Mouse (Mus musculus) lung, postnatal 36 days (tissue): ENCODE measurements around the gene H1foo.

Source experiments
- DNase-seq: peaks from one replicate; pipeline ENCODE4 v3.0.0; 2022; ENCODE audit warnings: mixed read lengths

Gene H1foo

DNA sequence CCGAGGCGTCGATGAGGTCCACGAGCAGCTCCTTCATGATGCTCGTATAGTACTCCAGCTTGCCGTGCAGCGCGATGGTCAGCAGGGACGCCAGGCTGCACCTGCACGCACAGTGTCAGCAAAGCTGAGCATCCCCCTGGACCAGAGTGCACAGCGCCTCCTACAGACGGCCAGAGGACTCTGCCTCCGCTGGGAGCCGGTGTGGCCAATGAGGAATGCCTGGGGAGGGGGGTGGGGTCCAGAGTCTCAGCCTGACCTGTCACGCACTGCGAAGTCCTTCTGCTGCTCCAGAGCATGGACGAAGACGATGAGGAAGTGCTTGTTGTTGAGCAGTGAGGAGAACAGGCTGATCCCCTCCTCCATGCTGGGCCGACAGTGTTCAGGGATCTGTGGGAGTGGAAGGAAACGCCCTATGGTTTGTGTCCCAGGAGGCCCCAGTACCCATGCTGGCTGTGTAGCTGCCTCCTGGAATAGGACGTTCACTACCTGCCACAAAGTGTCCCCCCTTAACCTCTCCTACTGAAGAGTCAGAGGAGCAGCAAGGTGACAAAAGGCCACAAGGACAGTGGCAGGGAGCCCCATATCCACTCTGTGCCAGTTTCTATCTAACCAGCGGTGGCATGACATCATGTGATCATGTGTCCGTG lies 17.8 kb downstream of the H1foo start:
- no peak for DNase-seq

DNA sequence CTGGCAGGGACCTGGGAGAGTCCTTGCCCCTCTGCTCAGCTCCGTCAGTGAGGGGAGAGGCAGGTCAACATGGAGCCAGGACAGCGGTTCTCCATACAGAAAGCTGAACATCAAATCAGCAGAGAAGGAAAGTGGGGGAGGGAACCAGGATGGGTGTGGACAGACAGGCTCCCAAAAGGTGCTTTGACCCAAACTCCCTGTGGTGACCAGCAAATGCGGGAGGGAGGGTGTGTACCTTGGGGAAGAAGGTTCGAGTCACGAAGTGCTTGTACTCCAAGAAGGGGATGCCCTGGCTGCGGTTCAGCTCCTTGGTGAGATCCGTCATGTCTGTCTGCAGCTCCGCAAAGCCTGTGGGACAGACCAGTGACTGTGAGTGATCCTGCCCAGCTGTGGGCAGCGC lies 18.9 kb downstream of the H1foo start:
- DNase-seq: no peak

DNA sequence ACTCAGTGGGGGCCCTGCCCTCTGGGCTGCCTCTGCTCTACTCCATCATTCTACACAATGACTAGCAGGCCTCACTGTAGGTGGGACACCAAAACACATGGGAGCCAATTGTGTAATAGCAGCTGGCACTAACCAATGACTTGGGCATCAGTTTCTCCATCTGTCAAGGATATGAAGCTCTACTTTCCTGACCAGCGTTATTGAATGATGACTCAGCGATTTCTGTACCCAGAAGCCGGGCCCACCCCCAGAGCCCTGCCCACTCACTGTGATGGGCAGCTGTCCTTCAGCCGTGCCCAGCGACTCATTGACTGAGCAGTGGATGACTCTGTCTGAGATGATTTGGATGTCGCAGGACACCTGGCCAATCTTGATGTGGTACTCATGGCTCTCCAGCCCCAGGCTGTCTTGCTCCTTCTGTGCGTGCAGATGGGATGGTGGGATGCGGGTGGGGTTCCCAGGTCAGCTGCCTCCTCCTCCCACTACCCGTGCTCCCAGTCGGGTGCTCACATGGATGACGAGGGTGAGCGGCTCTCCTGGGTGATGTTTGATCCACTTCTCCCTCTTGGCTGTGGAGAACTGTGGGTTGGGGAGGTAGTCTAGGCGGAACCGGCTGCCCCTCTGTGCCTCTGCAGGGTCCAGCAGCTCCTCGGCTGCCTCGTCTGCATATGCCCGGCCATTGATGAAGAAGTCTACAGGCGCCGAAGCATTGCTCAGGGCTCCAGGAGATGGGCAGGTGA lies 21.7 kb downstream of the H1foo start:
- DNase-seq: no peak

DNA sequence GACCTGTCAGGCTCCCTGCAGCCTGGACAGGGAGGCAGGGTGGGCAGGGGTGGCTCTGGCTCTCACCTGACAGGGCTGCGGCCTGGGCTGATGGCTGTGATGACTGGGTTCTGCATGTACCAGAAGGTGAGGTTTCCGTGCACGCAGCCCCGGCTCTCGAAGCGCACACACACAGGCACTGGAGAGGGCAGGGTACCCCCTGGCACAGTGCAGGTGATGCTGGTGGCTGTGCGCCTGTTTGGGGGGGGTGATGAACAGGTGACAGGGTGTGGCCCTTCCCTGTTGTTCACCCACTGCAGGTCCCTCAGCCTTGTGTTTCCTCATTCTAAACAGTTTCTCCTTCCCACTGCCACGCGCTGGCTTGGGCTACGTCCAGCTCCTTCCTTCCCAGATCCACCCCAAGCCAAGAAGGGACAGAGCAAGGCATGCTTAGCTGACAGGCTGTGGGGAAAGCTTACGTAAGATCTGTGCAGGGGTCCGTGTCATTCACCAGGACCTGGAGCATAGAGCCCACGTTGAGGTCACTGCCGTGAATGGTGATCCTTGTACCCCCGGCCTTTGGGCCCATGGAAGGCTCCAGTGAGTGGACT lies 22.6 kb downstream of the H1foo start:
- DNase-seq: no peak

DNA sequence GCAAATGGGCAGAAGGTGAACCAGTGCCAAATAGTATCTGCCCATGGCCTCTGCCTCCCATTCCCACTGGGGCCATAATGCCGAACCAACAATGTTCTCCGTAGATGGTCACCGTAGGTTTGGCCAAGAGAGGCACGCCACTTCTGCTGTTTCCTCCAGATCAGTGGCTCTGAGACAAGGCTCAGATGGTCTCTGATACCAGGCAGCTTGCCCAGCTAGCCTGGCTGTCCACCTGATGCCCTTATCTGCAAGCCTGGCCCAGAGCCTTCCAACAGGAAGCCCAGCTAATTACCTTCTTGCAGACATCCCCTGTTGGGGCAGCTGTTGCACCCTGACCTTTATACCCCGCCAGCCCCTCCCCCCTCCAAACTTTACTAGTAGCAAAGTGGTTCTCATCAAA lies 23.3 kb downstream of the H1foo start:
- DNase-seq: no peak

DNA sequence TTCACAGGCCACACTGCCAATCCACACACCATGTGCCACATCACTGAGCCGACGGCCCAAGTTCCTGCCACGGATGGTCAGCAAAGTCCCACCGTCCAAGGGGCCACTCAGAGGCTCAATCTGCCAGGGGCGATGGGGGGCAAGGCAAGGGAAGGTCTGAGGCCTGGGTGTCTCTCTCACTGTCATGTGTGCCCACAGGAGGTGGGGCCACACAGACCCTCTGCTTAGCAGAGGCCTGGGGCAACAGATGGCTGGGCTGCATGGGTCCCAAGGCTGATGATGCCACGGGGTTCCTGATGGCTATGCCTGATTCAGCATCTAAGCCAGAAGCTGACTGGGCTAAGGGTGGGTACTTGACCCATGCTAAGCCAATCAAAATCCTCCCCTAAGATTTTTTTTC lies 24.0 kb downstream of the H1foo start:
- no peak for DNase-seq

DNA sequence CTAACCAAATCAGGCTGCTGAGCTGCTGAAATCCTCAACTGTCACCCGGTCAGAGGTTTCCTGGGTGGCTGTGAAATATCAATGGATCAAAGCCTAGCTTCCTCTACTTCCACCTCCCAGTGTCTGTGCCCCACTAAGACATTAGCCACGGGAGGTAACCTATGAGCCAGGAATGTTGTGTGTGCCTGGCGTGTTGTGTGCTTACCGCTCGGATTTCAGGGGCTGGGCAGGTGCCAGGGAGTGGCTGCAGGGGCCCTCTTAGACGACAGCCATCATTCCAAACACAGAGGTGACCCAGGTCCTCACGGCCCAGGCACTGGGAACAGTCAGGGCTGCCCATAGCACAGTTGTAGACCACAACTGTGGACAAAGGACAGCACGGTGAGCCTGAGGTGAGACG lies 24.4 kb downstream of the H1foo start:
- DNase-seq: no peak

DNA sequence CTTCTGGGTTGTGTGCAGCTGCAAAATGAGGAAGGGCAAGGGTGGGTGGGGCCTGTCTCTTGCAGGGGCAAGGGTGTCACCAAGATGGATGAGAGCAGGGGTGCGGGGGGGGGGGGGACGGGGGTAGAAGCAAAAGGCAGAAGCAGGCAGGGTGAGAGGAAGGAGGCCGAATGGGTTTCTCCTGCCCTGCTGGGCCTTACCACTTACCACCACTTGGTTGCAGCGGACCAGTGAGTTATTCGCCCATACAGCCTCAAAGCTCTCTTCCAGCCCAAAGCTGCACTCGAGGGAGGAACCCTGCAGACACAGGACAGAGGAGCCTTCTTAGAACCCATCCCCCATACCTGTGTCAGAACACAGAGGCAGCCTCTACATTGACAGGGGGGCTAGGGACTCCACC lies 25.2 kb downstream of the H1foo start:
- DNase-seq: no peak

DNA sequence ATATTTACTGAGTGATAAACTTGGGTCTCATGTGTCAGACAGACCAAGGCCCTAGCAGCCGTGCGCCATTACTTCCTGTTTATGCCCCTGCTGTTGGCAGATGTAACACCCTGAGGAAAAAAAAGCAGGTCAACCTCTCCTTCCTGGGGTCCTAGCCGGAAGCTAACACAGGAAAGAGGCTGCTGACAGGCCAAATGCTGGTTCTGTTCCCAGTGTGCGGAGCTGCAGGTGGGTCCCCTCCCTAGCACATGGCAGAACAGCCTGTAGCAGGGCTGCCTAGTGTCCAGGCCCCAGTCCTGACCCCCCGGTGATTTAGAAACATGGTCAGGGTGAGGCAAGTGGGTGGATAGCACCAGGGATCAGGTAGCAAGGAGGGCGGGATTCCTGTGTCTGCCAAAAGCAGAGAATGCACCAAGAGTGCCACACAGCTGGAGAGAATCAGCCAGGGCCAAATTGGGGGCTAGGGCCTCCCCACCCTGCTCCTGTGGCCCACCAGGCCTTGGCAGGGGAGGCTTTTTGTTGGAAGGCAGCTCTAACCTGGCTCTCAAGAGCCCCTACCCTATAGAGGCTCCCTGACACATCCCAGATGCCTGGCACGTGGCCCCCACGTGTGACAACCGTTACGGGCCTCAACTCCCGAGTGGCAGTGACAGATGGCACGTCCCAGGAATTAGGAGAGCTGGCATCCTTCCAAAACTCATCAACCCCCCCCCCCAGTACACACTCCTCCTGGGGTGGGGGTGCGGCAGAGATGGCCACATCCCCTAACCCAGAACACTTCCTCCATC lies 26.7 kb downstream of the H1foo start:
- peak; percentile 71 for DNase-seq

DNA sequence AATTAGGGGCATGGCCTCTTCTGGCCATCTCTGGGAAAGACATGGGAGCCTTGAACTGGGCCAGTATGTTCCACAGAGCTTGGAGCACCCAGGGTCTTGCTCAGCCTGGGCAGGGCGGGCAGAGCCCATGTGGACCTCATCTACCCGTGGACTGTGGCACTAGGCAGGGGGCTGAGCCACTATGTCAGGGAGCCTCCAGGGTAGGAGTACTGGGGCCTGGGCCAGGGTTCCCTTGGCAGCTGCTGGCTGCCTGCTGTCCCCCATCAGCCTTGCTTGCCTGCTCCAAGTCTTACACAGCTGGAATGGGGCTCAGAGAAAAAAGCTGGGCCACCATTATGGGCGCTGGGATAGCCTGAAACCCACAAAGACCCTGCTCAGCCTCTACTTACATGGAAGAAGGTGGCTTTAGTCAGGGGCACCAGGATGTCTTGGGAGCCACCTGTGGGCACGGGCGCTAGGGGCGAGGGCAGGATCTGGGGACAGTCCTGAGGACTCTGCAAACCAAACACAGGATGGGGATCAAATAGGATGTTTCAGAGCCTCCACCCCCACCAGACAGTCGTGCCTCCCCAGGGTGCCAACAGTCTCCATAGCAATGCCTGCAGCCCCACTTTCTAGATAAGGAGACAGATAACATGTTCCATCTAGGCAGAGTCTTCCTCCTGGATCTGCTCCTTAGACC lies 27.5 kb downstream of the H1foo start:
- DNase-seq: peak; percentile 57

DNA sequence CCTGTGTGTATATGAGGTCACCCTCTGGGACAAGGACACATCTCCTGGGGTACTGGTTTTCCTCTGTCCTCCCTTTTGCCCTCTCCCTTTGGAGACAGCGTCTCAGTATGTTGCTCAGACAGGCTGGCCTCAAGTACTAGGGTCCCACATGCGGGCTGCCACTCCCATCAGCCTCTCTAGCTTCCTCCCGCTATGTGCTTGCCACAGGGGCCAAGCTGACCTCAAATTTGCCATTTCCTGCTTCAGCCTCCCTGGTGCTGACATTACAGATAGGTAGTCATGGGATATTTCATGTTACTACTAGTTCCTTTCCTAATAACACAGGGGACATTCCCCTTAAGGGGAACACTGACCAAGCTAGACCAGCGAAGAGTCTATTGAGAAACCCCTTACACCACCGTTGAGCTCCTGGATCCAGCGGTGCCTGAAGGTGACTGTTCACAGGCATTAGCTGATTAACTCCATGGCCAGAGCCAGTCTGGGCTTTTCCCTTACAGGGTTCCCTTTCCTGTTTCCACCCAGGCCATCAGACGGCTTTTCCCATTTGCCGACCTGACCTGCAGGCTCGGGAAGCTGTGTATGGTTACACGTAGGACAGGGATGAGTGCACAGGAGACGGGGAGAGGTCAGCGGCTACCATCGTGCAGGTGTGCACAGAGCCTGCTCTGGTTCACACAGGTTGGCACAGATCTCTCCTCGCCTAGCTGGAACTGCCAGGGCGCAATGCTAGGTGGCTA lies 28.6 kb downstream of the H1foo start:
- DNase-seq: no peak

DNA sequence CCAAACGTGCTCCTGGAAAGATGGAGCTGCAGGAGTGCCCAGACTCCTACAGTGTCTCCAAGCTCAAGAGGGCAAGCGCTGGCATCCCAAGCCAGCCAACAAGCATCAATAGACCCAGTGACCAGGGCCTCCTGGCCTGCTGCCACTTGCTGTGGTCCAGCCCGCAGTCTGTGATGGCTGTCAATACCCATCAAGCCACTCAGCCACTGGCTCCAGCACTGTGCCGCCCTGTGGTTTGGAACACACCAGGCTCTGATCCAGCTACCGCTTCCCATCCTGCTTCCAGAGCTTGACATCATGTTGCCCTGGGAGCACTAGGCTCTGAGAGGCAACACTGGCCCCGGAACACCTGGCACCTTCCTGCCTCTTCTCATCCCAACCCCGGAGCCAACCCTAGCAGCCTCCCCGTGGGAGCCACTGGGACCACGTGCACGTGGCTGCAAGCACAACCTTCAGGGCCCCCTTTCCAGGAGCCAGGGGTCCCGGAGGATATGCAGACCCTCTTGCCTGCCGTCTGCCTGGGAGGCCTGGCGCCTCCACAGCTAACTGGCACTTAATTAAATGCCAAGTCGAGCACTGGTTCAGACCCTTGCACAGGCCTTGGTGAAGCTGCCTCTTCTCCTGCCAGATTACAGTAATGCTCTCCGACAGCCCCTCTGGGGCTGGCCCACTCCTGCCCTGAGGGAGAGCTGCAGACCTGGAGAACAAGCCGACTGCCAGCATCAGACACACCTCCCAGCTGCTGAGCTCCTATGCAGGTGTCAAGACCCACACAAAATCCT lies 29.3 kb downstream of the H1foo start:
- DNase-seq: no peak

DNA sequence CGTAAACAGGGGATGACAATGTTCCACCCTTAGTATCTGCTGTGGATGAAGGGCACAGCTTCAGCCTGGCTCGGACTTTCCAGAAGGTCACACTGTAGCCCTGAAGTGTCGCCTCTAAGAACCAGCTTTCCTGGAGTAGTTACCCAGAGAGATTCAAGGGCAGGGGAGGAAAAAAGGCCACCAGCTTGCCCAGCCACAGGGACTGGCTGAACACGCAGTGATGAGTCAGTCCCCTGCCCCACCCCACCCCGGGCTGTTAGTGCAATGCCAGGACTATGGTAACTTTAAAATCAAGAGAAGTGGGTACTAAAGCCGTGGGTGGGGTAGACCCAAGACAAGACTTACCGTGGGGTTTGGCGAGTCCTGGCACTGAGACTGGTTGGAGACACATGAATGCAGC lies 30.9 kb downstream of the H1foo start:
- DNase-seq: no peak

DNA sequence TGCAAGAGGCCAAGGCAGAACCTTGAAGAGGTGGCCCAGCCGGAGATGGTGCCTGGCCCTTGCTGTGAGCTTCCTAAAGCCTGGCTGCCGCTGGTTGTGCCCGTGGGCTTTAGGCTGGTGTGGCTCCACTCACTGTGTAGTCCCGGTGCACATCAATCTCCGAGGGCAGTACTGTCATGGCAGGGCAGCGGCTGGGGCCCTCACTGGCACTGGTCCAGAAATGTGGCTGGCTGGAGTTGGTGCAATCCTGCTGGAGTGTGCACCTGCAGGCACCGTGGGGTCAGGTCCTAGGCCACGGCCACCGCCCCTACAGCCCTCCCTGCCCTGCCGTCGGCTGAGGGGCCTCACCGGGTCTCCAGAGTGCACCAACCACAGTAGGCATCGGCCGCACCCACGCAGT lies 33.1 kb downstream of the H1foo start:
- DNase-seq: no peak

DNA sequence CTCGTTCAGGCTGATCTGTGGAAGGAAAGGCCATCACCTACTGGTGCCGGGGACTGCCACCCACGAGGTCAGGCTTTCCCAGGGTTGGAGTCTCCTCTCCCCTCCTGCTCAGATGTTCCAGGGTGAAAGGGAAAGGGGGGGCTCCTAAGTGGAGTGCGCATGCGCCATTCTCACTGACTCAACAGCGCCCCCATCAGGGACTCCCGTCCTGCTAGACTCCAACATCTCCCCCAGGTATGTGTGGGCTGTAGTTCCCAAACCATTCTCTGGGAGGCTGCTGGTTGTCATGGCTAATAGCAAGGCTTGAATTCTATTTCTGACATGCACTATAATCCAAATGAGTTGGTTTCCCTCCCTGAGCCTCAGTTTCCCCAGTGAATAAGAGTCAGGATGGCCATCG lies 33.9 kb downstream of the H1foo start:
- DNase-seq: no peak

DNA sequence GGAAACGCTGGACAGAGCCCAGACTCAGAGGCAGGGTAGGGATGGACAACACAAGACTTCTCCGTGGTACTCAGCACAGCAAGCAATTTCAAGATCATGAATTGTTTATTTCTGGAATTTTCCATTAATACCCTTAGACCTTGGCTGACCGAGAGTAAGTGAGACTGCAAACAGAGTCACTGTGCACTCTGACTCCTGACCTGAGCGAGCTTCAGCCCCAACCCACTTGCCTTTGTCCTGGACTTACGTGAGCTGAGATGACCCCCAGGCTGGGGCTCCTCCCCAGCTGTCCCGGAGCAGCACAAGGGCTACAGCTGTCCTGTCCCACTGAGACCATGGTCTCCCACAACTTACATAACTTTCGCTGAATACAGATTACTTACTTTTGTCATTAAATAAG lies 38.2 kb downstream of the H1foo start:
- no peak for DNase-seq

DNA sequence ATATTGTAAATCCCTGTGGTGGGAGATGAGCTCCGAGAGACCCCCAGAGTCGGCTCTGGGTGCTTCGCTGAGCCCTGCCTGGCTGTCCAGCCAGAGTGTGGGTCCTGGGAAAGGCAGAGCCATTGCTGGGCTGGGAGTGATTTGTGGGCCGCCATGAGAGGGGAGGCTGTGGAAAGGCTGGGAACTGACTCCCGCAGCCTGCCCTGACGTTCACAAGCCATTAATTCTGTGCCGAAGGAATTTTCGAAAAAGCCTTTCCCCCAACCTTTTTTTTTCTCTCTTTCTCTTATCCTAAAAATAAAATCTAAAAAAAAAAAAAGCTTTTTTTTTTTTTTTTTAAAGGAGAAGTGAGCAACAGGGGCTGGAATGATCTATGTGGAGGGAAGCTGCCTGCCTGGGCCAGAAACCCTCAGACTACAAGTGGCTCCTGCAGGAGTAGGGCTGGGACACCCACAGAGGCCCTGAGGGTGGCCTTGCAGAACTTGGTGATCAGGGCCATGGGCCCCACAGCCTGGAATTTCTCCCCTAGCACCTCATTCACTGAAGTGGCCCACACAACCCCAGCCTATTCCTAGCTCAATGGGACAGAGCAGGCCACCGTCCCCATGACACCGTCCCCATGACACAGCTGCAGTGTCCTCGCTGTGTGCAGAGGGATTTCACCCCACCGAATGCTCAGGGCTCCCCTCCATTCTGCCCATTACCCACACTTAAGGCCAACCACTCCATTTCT lies 38.7 kb downstream of the H1foo start:
- peak; percentile 64 for DNase-seq

DNA sequence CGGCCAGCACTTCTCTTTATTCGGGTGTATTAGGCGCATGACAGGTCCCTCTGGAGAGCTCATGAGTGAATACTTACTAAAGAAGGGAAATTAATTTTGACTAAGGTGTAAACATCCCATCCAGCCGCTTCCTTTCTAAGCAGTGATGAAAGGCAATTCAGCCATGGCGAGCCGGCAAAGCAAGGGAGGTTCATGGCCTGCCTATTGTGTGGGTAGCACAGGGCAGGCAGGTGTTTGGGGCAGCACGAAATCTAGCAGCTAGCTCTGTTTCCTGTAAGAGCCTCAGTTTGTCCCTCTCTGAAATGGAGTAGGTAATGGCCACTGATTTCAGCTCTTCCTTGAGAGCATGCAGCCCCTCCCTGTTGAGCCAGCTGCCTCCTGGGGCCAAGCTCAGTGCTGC lies 39.8 kb downstream of the H1foo start:
- DNase-seq: no peak

DNA sequence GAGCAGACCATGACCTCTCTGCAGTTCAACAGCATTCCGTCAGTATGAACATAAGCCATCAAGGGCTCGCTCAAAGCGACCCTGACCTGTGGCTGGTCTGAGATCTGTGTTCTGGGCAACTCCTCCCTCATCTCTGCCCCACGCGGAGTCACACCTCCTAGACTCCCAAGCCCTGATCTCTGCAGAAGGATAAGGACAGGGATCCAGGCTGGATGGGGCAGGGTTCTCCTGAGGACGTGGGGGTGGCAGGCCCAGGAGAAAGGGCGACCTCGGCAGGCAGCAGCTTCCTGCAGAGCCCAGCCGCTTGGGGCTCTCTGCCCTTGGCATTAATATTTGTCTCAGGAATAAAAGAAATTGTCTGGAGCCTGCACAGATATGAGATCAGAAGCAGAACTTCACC lies 40.9 kb downstream of the H1foo start:
- no peak for DNase-seq

DNA sequence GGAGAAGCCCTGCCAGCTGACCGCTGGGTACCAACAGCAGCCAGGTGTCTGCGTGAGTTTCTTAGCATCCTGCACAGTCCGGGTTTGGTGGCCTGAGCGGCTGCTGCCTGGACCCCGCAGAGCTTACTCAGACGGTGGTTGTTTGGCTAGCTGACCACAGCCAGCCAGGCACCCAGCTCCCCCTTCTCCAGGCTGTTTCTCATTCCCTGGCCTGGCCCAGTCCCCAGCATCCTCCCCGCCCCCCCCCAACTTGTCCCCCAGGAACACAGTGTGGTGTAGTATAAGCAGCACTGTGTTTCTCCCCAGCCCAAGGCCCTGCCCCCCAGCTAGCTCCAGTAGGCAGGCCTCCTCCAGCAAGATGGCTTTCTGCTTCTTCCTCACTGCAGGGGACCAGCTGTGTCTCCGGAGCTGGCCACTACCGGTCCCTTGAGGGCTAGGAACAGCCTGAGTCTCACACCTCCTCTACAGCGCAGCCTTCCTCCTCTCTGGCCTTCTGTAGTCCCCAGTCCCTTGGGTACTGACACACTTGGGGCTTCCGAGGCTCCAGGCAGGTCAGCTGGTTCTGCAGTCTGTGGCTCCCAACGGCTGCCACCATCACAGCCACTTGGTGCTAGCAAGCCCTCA lies 41.8 kb downstream of the H1foo start:
- no peak for DNase-seq
